Mouse (Mus musculus) olfactory bulb, adult 2 months (tissue): Measurements from ENCODE around the gene Cytip.

Experiments
- CTCF ChIP-seq: fragments of 200-500 bp; IDR thresholded peaks from 2 replicates; pipeline ENCODE4 v1.5.1; 2012; ENCODE audit warnings: low read depth, mild to moderate bottlenecking, low read length, moderate library complexity; ENCODE audit not compliant: insufficient read depth
- POLR2A ChIP-seq: fragments of 200-500 bp; IDR thresholded peaks from 2 replicates; pipeline ENCODE4 v1.6.1; 2012; ENCODE audit warnings: mild to moderate bottlenecking, low read depth, low read length, moderate library complexity; ENCODE audit not compliant: insufficient read depth

GRCm38 (mm10) chr2:58174476-58175286 lies 20.7 kb downstream of the Cytip start:
- TF ChIP-seq CTCF (no peak), POLR2A (no peak)
